Mouse (Mus musculus): ENCODE measurements at regions not wholly inside any gene's neighbourhood (a gene's known extent, or its start where the extent isn't known, plus 50 kb on each side); places are given as distances from the start of the nearest gene placed in this dataset.
A peak's percentile ranks its signal among the peaks of the same experiment; 100 is the strongest.

- H3K79me2 ChIP-seq (ENCODE audit: control insufficient read depth, insufficient read depth, low read length) = no peaks in the 10 kb centered on the region
- no peak for TF ChIP-seq POLR2A (IDR thresholded peaks at IDR 0.05; ENCODE audit: extremely low read depth, insufficient read depth, low read length)
- TF ChIP-seq CTCF (IDR thresholded peaks at IDR 0.05; ENCODE audit: low read depth, low read length) = no peak
- no peak for DNase-seq (ENCODE audit: extremely low read depth, low read depth, low spot score)
- H3K4me3 ChIP-seq (ENCODE audit: insufficient read depth, low read depth, low read length) = no peak overlapping the region
- no peaks in the 10 kb centered on the region for H3K36me3 ChIP-seq (ENCODE audit: control insufficient read depth, insufficient read depth, low read length)
- no peaks in the 10 kb centered on the region for H3K27me3 ChIP-seq (ENCODE audit: control insufficient read depth, insufficient read depth, low read length)
- 81% methylated on average over 1 of the region's 1 CpGs for WGBS
- H3K27ac ChIP-seq (replicated peaks; ENCODE audit: insufficient read depth, low read depth, low read length) = no peak overlapping the region
- H3K9ac ChIP-seq (ENCODE audit: low read depth, low read length) = no peak overlapping the region
- no peaks in the 10 kb centered on the region for H3K4me1 ChIP-seq (ENCODE audit: control insufficient read depth, insufficient read depth, low read length)
Measured at GRCm38 (mm10) chr14:83232262-83232661, 1211.1 kb upstream of the Pcdh17 start.

GRCm38 (mm10) chr14:83246891-83247290 lies 1196.5 kb upstream of the Pcdh17 start:
- Histone ChIP-seq H3K79me2 (ENCODE audit: control insufficient read depth, insufficient read depth, low read length) (no peaks in the 10 kb centered on the region), H3K9ac (ENCODE audit: low read depth, low read length) (no peak overlapping the region), H3K36me3 (ENCODE audit: control insufficient read depth, insufficient read depth, low read length) (no peaks in the 10 kb centered on the region), H3K27ac (replicated peaks; ENCODE audit: insufficient read depth, low read depth, low read length) (no peak overlapping the region), H3K27me3 (ENCODE audit: control insufficient read depth, insufficient read depth, low read length) (no peaks in the 10 kb centered on the region), H3K4me3 (ENCODE audit: insufficient read depth, low read depth, low read length) (no peak overlapping the region), H3K4me1 (ENCODE audit: control insufficient read depth, insufficient read depth, low read length) (no peaks in the 10 kb centered on the region)
- 88% methylated on average over 5 of the region's 5 CpGs for WGBS
- DNase-seq (ENCODE audit: extremely low read depth, low read depth, low spot score) = no peak
- no peak for TF ChIP-seq CTCF (IDR thresholded peaks at IDR 0.05; ENCODE audit: low read depth, low read length)
- no peak for TF ChIP-seq POLR2A (IDR thresholded peaks at IDR 0.05; ENCODE audit: extremely low read depth, insufficient read depth, low read length)

DNA sequence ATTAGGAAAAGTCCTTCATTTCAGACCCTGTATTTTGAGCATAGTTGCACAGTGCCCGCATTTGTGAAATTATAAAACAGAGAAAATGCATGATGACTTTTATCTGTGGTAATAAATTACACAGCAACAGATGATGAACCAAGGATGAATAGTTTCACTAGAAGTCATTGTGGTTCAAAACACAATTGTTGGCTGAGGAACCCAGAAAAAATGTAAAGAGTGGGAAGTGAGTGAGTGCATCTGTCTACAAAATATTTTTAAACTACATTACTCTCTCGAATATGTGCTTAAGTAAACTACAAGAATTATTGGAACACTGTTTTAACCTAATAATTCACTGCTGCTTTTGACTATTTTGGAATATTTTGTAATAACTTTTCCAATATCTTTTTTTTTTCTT lies 1196.0 kb upstream of the Pcdh17 start:
- H3K4me1 ChIP-seq (ENCODE audit: control insufficient read depth, insufficient read depth, low read length) = no peaks in the 10 kb centered on the region
- H3K9ac ChIP-seq (ENCODE audit: low read depth, low read length) = no peak overlapping the region
- no peaks in the 10 kb centered on the region for H3K79me2 ChIP-seq (ENCODE audit: control insufficient read depth, insufficient read depth, low read length)
- TF ChIP-seq CTCF (IDR thresholded peaks at IDR 0.05; ENCODE audit: low read depth, low read length) (no peak), POLR2A (IDR thresholded peaks at IDR 0.05; ENCODE audit: extremely low read depth, insufficient read depth, low read length) (no peak)
- H3K27me3 ChIP-seq (ENCODE audit: control insufficient read depth, insufficient read depth, low read length) = no peaks in the 10 kb centered on the region
- H3K4me3 ChIP-seq (ENCODE audit: insufficient read depth, low read depth, low read length) = no peak overlapping the region
- no peak for DNase-seq (ENCODE audit: extremely low read depth, low read depth, low spot score)
- 77% methylated on average over 2 of the region's 2 CpGs for WGBS
- H3K27ac ChIP-seq (replicated peaks; ENCODE audit: insufficient read depth, low read depth, low read length) = no peak overlapping the region
- H3K36me3 ChIP-seq (ENCODE audit: control insufficient read depth, insufficient read depth, low read length) = no peaks in the 10 kb centered on the region

- no peak overlapping the region for H3K27ac ChIP-seq (replicated peaks; ENCODE audit: insufficient read depth, low read depth, low read length)
- no peaks in the 10 kb centered on the region for H3K27me3 ChIP-seq (ENCODE audit: control insufficient read depth, insufficient read depth, low read length)
- no peak overlapping the region for H3K4me3 ChIP-seq (ENCODE audit: insufficient read depth, low read depth, low read length)
- DNase-seq (ENCODE audit: extremely low read depth, low read depth, low spot score) = no peak
- 84% methylated on average over 2 of the region's 2 CpGs for WGBS
- TF ChIP-seq POLR2A (IDR thresholded peaks at IDR 0.05; ENCODE audit: extremely low read depth, insufficient read depth, low read length) (no peak), CTCF (IDR thresholded peaks at IDR 0.05; ENCODE audit: low read depth, low read length) (no peak)
- H3K9ac ChIP-seq (ENCODE audit: low read depth, low read length) = no peak overlapping the region
- no peaks in the 10 kb centered on the region for H3K36me3 ChIP-seq (ENCODE audit: control insufficient read depth, insufficient read depth, low read length)
- H3K79me2 ChIP-seq (ENCODE audit: control insufficient read depth, insufficient read depth, low read length) = no peaks in the 10 kb centered on the region
- no peaks in the 10 kb centered on the region for H3K4me1 ChIP-seq (ENCODE audit: control insufficient read depth, insufficient read depth, low read length)
Measured at GRCm38 (mm10) chr14:83252922-83253321, 1190.4 kb upstream of the Pcdh17 start.

DNA sequence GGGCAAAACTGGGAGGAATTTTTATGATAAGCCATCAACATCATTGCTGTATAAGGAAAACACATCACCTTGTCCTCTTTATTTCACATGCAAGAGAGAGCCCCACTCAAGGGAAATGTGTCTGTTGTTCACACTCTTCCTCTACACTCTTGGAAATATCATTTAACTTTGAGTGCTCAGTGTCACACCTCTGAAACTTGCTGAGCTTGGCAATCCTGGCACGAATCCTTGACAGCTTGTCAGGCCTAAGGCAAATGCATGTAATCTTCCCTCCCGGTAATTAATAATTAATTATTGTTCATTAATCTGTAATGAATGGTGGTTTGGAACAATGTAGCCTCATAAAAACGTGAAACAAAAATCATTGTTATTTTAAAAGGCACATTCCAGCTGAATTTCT lies 1140.8 kb upstream of the Pcdh17 start:
- H3K4me1 ChIP-seq (ENCODE audit: control insufficient read depth, insufficient read depth, low read length) = no peaks in the 10 kb centered on the region
- WGBS = 64% methylated on average over 3 of the region's 3 CpGs
- H3K36me3 ChIP-seq (ENCODE audit: control insufficient read depth, insufficient read depth, low read length) = no peaks in the 10 kb centered on the region
- no peak overlapping the region for H3K27ac ChIP-seq (replicated peaks; ENCODE audit: insufficient read depth, low read depth, low read length)
- H3K79me2 ChIP-seq (ENCODE audit: control insufficient read depth, insufficient read depth, low read length) = no peaks in the 10 kb centered on the region
- peak; percentile 7 for DNase-seq (ENCODE audit: extremely low read depth, low read depth, low spot score)
- H3K9ac ChIP-seq (ENCODE audit: low read depth, low read length) = no peak overlapping the region
- H3K4me3 ChIP-seq (ENCODE audit: insufficient read depth, low read depth, low read length) = no peak overlapping the region
- H3K27me3 ChIP-seq (ENCODE audit: control insufficient read depth, insufficient read depth, low read length) = no peaks in the 10 kb centered on the region
- no peak for TF ChIP-seq POLR2A (IDR thresholded peaks at IDR 0.05; ENCODE audit: extremely low read depth, insufficient read depth, low read length)
- TF ChIP-seq CTCF (IDR thresholded peaks at IDR 0.05; ENCODE audit: low read depth, low read length) = no peak

DNA sequence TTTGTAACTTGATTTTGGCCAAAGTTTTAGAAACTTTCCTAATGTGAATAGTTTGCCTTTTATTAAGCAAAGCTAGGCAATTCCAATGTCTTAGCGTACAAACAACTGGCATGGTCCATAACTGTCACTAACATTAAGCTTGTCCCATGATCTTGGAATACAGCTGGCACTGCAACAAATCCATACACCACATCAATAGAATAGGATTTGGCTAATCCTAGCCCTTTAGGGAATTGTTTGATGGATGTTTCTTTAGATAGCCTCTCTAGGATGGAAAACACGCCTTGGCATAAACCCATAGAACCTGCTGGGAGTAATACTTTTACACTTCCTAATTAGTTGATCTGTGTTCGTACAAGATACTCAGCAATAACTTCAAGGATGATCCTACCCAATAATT lies 1122.6 kb upstream of the Pcdh17 start:
- H3K27ac ChIP-seq (replicated peaks; ENCODE audit: insufficient read depth, low read depth, low read length) = no peak overlapping the region
- no peaks in the 10 kb centered on the region for H3K27me3 ChIP-seq (ENCODE audit: control insufficient read depth, insufficient read depth, low read length)
- no peak overlapping the region for H3K9ac ChIP-seq (ENCODE audit: low read depth, low read length)
- H3K79me2 ChIP-seq (ENCODE audit: control insufficient read depth, insufficient read depth, low read length) = no peaks in the 10 kb centered on the region
- 74% methylated on average over 3 of the region's 3 CpGs for WGBS
- H3K4me1 ChIP-seq (ENCODE audit: control insufficient read depth, insufficient read depth, low read length) = no peaks in the 10 kb centered on the region
- no peak overlapping the region for H3K4me3 ChIP-seq (ENCODE audit: insufficient read depth, low read depth, low read length)
- TF ChIP-seq CTCF (IDR thresholded peaks at IDR 0.05; ENCODE audit: low read depth, low read length) (no peak), POLR2A (IDR thresholded peaks at IDR 0.05; ENCODE audit: extremely low read depth, insufficient read depth, low read length) (no peak)
- no peaks in the 10 kb centered on the region for H3K36me3 ChIP-seq (ENCODE audit: control insufficient read depth, insufficient read depth, low read length)
- no peak for DNase-seq (ENCODE audit: extremely low read depth, low read depth, low spot score)

All from liver, adult 2 months (tissue).